Mouse (Mus musculus) frontal cortex, postnatal 25 days (tissue): Measurements from ENCODE around the gene Hibch.
A peak's percentile ranks its signal among the peaks of the same experiment; 100 is the strongest.
"Not testable (repeated sequence)": the region's sequence is repeated elsewhere in the genome, so short reads cannot be mapped to it uniquely, and the experiment has no call there.

Experiments used
- DNase-seq, 2 experiments: peaks; one replicate each; pipeline ENCODE4 v3.0.0; 2022; ENCODE audit warnings: low spot score in 2 of 2

Gene Hibch

GRCm38 (mm10) chr1:52844782-52845665 is at the start of gene Hibch:
Hibch (plus strand) TSS chr1:52844929.
- DNase-seq: peak; percentile 90 to 95

DNA sequence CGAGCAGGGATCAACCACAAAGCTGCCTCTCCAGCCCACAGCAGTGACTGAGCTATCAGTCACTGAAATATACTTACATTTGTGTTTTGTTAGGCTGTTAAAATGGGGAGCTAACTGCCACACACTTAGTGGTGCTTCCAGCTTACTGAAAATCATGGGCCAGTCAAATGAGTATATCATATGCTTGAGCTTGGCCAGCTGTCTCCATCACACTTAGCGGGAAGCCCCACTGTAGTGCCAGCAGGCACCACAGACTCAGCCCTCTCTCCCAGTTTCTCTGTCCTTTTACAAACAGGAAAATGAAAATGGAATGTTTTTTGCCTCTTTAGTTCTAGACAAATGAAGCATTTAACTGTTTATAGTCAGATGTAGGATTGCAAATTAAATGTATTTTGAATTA is 48.8 kb upstream of the Hibch start:
- no peak for DNase-seq

GRCm38 (mm10) chr1:52799056-52799726 is 45.5 kb upstream of the Hibch start:
- DNase-seq: peak in 1 of 2 experiments; percentile 42

- no peak for DNase-seq
Measured at GRCm38 (mm10) chr1:52799772-52800171, 45.0 kb upstream of the Hibch start.

- DNase-seq: no peak
Measured at GRCm38 (mm10) chr1:52800340-52800740, 44.4 kb upstream of the Hibch start.

DNA sequence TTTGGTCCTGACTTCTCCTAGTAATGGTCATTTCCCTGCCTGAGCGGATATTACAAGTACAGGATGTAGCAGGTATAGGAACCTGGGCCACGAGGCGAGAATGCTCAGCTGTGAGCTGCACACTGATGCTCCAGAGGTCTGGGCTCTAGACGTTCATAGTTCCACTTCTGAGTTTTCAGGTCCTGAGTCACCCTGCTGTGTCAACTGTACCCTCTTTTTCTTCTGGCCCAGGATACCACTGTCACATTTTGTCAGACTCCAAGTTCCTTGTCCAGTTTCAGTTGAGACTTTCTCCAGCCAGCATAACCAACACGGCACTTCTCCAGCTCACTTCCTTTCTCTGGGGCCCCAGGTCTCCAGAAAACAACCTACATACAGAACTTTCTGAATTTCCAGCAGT is 43.1 kb upstream of the Hibch start:
- no peak for DNase-seq

- DNase-seq: no peak
Measured at GRCm38 (mm10) chr1:52802406-52802975, 42.2 kb upstream of the Hibch start.

DNA sequence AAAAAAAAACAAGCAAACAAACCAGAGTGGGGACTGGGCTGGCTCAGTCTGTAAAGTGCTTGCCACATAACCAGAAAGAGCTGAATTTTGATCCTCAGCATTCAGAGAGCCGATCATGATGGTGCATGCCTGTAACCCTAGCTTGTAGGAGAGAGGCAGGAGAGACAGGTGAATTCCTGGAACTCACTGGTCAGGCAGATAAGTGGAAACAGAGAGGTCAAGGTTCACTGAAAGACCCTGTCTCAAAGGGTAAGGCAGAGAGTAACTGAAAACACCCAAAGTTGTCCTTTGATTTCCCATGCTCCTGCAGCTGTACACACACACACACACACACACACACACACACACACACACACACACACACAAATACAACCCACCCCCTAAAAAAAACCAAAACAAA is 39.7 kb upstream of the Hibch start:
- DNase-seq: no peak

- DNase-seq: no peak
Measured at GRCm38 (mm10) chr1:52808456-52808855, 36.3 kb upstream of the Hibch start.

DNA sequence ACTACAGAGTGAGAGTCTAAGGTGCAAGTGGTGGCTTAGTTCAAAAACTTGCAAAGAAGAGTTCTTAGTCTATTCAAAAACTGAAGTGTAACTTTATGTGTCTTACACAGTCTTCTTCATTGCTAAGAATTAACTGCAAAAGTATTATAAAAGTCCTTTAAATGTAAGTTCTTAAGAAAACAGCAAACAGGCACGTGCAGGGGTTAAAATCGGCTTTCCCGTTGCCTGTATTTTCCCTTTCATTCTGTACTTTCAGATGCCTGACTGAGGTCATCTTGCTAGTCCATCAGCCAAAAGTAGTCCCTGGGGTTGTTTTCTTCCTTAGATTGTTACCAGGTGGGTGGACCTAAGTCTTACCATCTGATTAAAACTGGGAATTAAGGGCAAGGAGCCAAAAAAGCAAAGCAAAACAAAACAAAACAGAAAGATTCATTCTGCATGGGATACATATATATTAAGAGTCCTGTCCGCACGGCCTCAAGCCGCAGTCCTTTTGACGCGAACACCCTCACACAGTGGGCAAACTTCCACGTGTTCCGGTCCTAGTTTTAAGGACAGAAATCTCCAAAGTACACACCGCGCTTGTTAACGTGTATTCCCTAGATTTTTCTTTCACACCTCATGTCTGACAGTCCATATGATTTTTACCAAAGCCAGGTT is 28.4 kb upstream of the Hibch start:
- DNase-seq: no peak

DNA sequence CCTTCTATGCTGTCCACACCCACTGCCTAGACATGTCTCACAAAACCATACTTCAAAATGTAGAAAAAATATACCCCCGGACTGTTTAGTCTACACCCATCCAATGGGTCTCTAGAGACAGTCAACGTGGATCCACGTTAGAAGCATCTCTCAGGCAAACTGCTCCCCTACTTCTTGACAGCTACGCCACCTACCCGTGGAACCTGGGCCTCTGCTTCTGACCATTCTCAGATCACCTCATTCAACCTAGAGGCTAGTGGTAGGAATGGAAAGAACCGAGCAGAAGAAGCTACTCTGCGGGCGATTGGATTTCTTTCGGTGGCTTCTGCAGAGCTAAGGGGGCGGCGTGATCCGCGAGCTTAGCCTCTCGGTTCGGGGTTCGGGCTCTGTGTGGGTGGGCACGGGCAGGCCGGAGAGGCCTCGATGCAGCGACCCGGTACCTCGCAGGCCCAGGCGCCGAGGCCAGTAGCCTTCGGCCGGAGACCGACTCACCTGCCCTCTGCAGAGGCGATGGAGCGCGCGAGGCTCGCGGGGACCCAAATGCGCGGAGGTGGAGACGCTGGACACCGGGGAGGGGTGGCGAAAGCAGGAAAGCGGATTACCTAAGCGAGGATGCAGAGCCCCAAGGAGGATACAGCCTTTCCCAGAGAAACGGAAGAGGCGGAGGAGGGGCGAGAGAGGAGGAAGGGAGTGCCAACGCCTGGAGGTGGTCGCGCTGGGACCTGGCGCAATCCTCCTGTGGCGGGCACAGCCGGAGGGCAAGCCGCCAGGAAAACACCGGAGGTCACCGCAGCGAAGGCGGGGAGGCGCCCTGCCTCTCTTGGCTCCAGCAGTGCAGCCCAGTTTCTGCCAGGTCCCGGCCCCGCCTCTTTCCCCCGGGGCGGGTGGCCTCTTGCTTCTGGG is 27.6 kb upstream of the Hibch start, which contains the start of gene Inpp1:
Gene Inpp1, minus strand, starts transcription at position 779 of the 903 bp plus-strand sequence.
- peak; percentile 45 to 56 for DNase-seq

- DNase-seq: no peak
Measured at GRCm38 (mm10) chr1:52817813-52818147, 26.9 kb upstream of the Hibch start.

DNA sequence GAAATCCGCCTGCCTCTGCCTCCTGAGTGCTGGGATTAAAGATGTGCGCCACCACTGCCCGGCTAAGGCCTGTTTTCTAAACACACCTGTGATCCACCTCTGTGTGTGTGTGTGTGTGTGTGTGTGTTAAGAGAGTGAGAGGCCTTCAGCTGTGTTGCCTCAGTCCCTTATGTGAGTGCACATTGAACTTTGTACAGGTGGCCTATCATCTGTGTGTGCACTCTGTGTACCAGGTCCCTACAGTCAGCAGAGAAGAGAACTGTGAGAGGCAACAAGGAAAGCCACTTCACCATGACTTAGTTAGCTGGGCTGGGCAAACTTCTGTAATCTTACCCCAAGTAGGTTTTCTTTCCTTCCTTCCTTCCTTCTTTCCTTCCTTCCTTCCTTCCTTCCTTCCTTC is 5.6 kb upstream of the Hibch start:
- DNase-seq: no peak

DNA sequence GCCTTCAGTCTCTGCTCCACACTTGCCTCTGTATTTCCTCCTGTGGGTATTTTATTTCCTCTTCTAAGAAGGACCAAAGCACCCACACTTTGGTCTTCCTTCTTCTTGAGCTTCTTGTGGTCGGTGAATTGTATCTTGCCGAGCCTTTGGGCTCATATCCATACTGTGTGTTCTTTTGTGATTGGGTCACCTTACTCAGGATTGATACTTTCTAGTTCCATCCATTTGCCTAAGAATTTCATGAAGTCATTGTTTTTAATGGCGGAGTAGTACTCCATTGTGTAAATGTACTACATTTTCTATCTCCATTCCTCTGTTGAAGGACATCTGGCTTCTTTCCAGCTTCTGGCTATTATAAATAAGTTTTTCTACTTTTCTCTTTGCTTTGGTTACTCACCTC is 375 bp upstream of the Hibch start:
- DNase-seq: no peak

- DNase-seq: no peak
Measured at GRCm38 (mm10) chr1:52846556-52846955, 1.8 kb downstream of the Hibch start.

- DNase-seq: no peak
Measured at GRCm38 (mm10) chr1:52849422-52849821, 4.7 kb downstream of the Hibch start.

DNA sequence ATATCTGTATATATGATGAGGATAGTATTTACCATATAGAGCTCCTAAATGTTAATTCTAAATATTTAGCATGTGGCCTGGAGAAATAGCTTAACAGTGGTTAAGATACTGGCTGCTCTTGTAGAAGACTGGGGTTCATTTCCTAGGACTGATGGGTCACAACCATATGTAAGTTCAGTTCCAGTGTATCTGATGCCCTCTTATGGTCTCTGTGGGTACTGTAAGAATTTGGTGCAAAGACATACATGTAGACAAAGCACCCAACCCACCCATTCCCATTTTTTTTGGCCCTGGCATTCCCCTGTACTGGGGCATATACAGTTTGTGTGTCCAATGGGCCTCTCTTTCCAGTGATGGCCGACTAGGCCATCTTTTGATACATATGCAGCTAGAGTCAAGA is 9.3 kb downstream of the Hibch start:
- DNase-seq: not testable (repeated sequence)

DNA sequence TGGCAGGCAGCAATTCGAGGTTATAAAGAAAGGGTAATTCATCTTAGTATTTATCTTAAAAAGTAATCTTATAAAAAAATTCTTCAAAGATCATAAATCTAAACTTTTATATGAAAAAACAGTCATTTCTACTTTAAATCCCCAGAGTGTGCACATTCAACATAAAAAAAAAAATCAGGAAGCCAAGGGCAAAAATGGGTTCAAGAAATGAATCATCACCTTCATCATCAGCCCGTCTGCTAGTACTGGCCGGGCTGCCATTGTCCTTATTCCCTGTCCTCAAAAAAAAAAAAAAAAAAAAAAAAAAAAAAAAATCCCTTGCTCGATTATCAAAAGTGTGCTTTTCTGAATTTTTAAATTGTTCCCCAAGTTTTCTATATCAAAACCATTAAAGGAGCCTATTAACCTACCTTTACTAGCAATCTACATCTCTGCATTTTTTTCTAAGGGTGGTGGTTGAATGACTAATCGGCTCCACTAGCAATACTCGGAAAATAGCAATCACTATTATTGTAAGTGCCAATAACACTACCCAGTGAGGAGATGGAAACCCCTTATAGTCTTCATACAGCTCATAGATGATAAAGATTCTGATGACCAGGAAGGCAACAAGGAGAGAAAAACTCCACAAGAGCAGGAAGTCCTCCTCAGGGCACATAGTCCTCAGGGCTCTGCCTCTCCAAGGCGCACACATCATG is 11.3 kb downstream of the Hibch start:
- no peak for DNase-seq

DNA sequence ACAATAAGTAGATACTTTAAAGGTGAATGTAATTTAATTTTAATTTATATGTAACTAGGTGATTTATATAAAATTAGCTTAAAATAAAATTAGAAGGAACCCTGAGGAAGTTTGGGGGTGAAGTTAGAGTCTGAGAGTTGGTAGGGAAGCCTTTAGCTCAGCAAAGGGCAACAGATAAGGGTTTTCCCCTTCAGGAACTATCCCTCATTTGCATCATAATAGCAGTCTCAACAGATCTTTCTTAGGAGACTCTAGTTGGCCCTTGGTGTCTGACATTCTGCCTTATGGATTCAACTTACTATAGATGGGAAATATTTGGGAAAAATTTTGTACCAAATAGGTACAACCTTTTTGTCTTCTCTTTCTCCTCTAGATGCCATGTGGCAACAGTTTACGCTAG is 19.5 kb downstream of the Hibch start:
- DNase-seq: no peak

- DNase-seq: no peak
Measured at GRCm38 (mm10) chr1:52866007-52866406, 21.3 kb downstream of the Hibch start.

DNA sequence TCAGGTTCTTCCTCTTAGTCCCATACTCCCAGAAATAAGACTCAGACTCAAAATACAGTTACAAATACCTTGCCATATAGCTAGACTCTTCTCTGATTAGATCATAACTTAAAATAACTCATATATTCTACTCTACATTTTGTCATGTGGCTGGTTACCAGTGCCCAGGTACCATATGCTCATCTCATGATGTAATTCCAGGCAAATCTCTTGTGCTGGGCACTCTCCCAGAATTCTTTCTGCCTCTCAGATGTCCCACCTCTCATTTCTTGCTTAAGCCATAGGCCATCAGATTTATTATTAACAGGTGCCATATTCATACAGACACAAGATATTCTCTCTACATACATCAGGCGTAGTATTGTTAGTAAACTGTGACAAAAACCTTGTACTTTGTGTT is 23.1 kb downstream of the Hibch start:
- DNase-seq: no peak
